Mouse (Mus musculus) bone marrow macrophage, adult 2 months (primary cell): Measurements from ENCODE around the gene Ext2. TPM values are rescaled to one million over a fixed set of nuclear protein-coding genes. Genes with fewer than 3 reads are reported as not detected.

ENCODE experiments used
- H3K27ac ChIP-seq: 2 replicates; pipeline ENCODE4 v1.5.1; 2012; ENCODE audit warnings: low read depth, low read length; ENCODE audit not compliant: insufficient read depth
- H3K4me1 ChIP-seq: 2 replicates; pipeline ENCODE4 v1.6.1; 2012; ENCODE audit warnings: low read length; ENCODE audit not compliant: control insufficient read depth, insufficient read depth
- H3K4me3 ChIP-seq: 2 replicates; pipeline ENCODE4 v1.5.1; 2012; ENCODE audit warnings: mild to moderate bottlenecking, low read length, moderate library complexity; ENCODE audit not compliant: insufficient read depth
- CTCF ChIP-seq: IDR thresholded peaks from 2 replicates; pipeline ENCODE4 v1.5.1; 2012; ENCODE audit warnings: low read depth, mild to moderate bottlenecking, low read length, moderate library complexity
- POLR2A ChIP-seq: IDR thresholded peaks from 2 replicates; pipeline ENCODE4 v1.6.1; 2012; ENCODE audit warnings: mild to moderate bottlenecking, low read depth, low read length, borderline replicate concordance
- polyA plus RNA-seq: library from polyadenylated mRNA; stranded (reverse); fragments of >200 nt; gene quantifications from 2 replicates; pipeline ENCODE4 v1.2.4, GENCODE M21; 2012; ENCODE audit not compliant: missing spikeins, insufficient read depth, insufficient read length

The Ext2 gene
- polyA plus RNA-seq, 1 experiment, result 43.7 TPM

- no peaks in the 10 kb centered on the region for H3K4me1 ChIP-seq
- peak overlapping the region; percentile 10 for H3K4me3 ChIP-seq
- TF ChIP-seq CTCF (no peak), POLR2A (no peak)
- no peak overlapping the region for H3K27ac ChIP-seq
These were observed 175.1 kb downstream of the Ext2 start for GRCm38 (mm10) chr2:93647051-93647923.

GRCm38 (mm10) chr2:93645626-93646320, 176.6 kb downstream of the Ext2 start:
- TF ChIP-seq CTCF (no peak), POLR2A (no peak)
- Histone ChIP-seq H3K27ac (no peak overlapping the region), H3K4me3 (peak overlapping the region; percentile 59), H3K4me1 (no peaks in the 10 kb centered on the region)

GRCm38 (mm10) chr2:93645197-93645596, 177.2 kb downstream of the Ext2 start:
- H3K27ac ChIP-seq, result no peak overlapping the region
- H3K4me1 ChIP-seq, result no peaks in the 10 kb centered on the region
- no peak overlapping the region for H3K4me3 ChIP-seq
- TF ChIP-seq CTCF (no peak), POLR2A (no peak)

- Histone ChIP-seq H3K4me1 (no peaks in the 10 kb centered on the region), H3K27ac (no peak overlapping the region), H3K4me3 (no peak overlapping the region)
- TF ChIP-seq CTCF (no peak), POLR2A (no peak)
These were observed 177.6 kb downstream of the Ext2 start for GRCm38 (mm10) chr2:93644731-93645130.

GRCm38 (mm10) chr2:93644234-93644633, 178.1 kb downstream of the Ext2 start:
- no peak overlapping the region for H3K27ac ChIP-seq
- no peaks in the 10 kb centered on the region for H3K4me1 ChIP-seq
- TF ChIP-seq CTCF (no peak), POLR2A (no peak)
- no peak overlapping the region for H3K4me3 ChIP-seq

- Histone ChIP-seq H3K4me1 (no peaks in the 10 kb centered on the region), H3K4me3 (no peak overlapping the region), H3K27ac (no peak overlapping the region)
- TF ChIP-seq POLR2A (no peak), CTCF (no peak)
These were observed 179.0 kb downstream of the Ext2 start for GRCm38 (mm10) chr2:93643403-93643780.

- TF ChIP-seq CTCF (no peak), POLR2A (no peak)
- Histone ChIP-seq H3K27ac (no peak overlapping the region), H3K4me1 (no peaks in the 10 kb centered on the region), H3K4me3 (no peak overlapping the region)
These were observed 187.8 kb downstream of the Ext2 start for GRCm38 (mm10) chr2:93634609-93635008.

- H3K4me1 ChIP-seq, result 0 out of 2 replicates have a peak, but pooled peaks cover 2% of the 10 kb centered on the region
- no peak for TF ChIP-seq POLR2A
- no peak for TF ChIP-seq CTCF
- no peak overlapping the region for H3K27ac ChIP-seq
- H3K4me3 ChIP-seq, result no peak overlapping the region
These were observed 197.5 kb downstream of the Ext2 start for GRCm38 (mm10) chr2:93624665-93625408.

- H3K4me1 ChIP-seq, result no peaks in the 10 kb centered on the region
- H3K27ac ChIP-seq, result no peak overlapping the region
- no peak for TF ChIP-seq POLR2A
- TF ChIP-seq CTCF, result no peak
- H3K4me3 ChIP-seq, result no peak overlapping the region
These were observed 203.0 kb downstream of the Ext2 start for GRCm38 (mm10) chr2:93619208-93619849.
